9 mouse cellular contexts compared by ENCODE assay signal in genomic region chr1:63658016-63658415, GRCm38 (mm10). TPM values are rescaled to one million over a fixed set of nuclear protein-coding genes. Genes with fewer than 3 reads are reported as not detected.
DNase-seq lines count a peak whose midpoint lies in the region; ATAC-seq and TF ChIP-seq lines count a peak whose summit lies in the region.
"Had no signal": no experiment of that assay in that cellular context is flagged by ENCODE, and none has a peak within 500 bp of the region (broad histone marks: within the 10 kb centered on the region; RNA-seq: fewer than 3 reads in every experiment).

No protein-coding gene starts in this region.

- H3K4me2 ChIP-seq in heart, embryonic 11.5 days: no peak overlapping the region

- TF ChIP-seq CTCF in heart, adult 2 months (IDR thresholded peaks at IDR 0.05): peak; percentile 88
- TF ChIP-seq CTCF in MEL (IDR thresholded peaks at IDR 0.05 in 2 of 3, conservative IDR thresholded peaks at IDR 0.05 in 1 of 3; ENCODE audit: control insufficient read depth in 1 of 3, insufficient read depth in 1 of 3, low read depth in 2 of 3, low read length in 3 of 3, poor library complexity in 1 of 3, severe bottlenecking in 1 of 3): peak; percentile 60 to 85 (median 81)
- TF ChIP-seq CTCF in layer of hippocampus, adult 2 months (conservative IDR thresholded peaks at IDR 0.05): peak; percentile 94

- DNase-seq in heart, adult 2 months: peak; percentile 27 to 61
- peak; percentile 79 for DNase-seq in MEL (ENCODE audit: low read depth, low spot score)
- DNase-seq in cerebellum, adult 11-12 months: peak; percentile 13
- peak; percentile 42 to 62 for DNase-seq in layer of hippocampus, adult 2 months (ENCODE audit: low spot score in 2 of 2)
- peak; percentile 26 to 67 for DNase-seq in lung, postnatal 4 days
- peak; percentile 82 for DNase-seq in right cerebral cortex, postnatal 4 days

- no peaks in the 10 kb centered on the region for H3K79me2 ChIP-seq in heart, adult 2 months (replicated peaks; ENCODE audit: control insufficient read depth, insufficient read depth, low read length)
- H3K79me2 ChIP-seq in MEL (ENCODE audit: control insufficient read depth, insufficient read depth, low read length, poor library complexity): no peaks in the 10 kb centered on the region

- H3K36me3 ChIP-seq in heart, adult 2 months (ENCODE audit: control insufficient read depth, insufficient read depth, low read length): no peaks in the 10 kb centered on the region
- no peaks in the 10 kb centered on the region for H3K36me3 ChIP-seq in heart, embryonic 11.5 days (ENCODE audit: control insufficient read depth, insufficient read depth, low read length)
- H3K36me3 ChIP-seq in MEL (ENCODE audit: control insufficient read depth in 1 of 2, insufficient read depth in 2 of 2, low read length in 2 of 2): no peaks in the 10 kb centered on the region

- ATAC-seq in heart, embryonic 11.5 days (replicated peaks; ENCODE audit: insufficient number of reproducible peaks, low FRiP score, low TSS enrichment): no peak
- ATAC-seq in frontal cortex, adult (ENCODE audit: low TSS enrichment): peak; percentile 90

- no peak overlapping the region for H3K9ac ChIP-seq in heart, adult 2 months (ENCODE audit: low read depth, low read length)
- no peak overlapping the region for H3K9ac ChIP-seq in heart, embryonic 11.5 days (ENCODE audit: low read depth, low read length)
- no peak overlapping the region for H3K9ac ChIP-seq in MEL (ENCODE audit: control insufficient read depth, low read depth, low read length, poor library complexity, severe bottlenecking)

- H3K27me3 ChIP-seq in heart, adult 2 months (ENCODE audit: control insufficient read depth, insufficient read depth, low read length): no peaks in the 10 kb centered on the region
- no peaks in the 10 kb centered on the region for H3K27me3 ChIP-seq in heart, embryonic 11.5 days (ENCODE audit: control insufficient read depth, insufficient read depth, low read length)
- no peaks in the 10 kb centered on the region for H3K27me3 ChIP-seq in MEL (ENCODE audit: control insufficient read depth in 1 of 2, insufficient read depth in 2 of 2, low read length in 2 of 2)

- H3K4me1 ChIP-seq in heart, adult 2 months (ENCODE audit: control insufficient read depth, insufficient read depth, low read length): no peaks in the 10 kb centered on the region
- no peaks in the 10 kb centered on the region for H3K4me1 ChIP-seq in heart, embryonic 11.5 days (ENCODE audit: control insufficient read depth, insufficient read depth, low read length)
- H3K4me1 ChIP-seq in MEL (ENCODE audit: control insufficient read depth in 1 of 2, insufficient read depth in 2 of 2, low read length in 2 of 2): no peaks in the 10 kb centered on the region

- no peak overlapping the region for H3K27ac ChIP-seq in heart, adult 2 months
- H3K27ac ChIP-seq in heart, embryonic 11.5 days (ENCODE audit: low read depth, low read length): no peak overlapping the region
- no peak overlapping the region for H3K27ac ChIP-seq in MEL (ENCODE audit: control insufficient read depth, low read depth, low read length)
- no peak overlapping the region for H3K27ac ChIP-seq in layer of hippocampus, adult 2 months

- no peaks in the 10 kb centered on the region for H3K9me3 ChIP-seq in heart, embryonic 11.5 days (replicated peaks; ENCODE audit: control insufficient read depth, low read length)
- H3K9me3 ChIP-seq in MEL (replicated peaks; ENCODE audit: insufficient read depth, low read length): no peaks in the 10 kb centered on the region

- TF ChIP-seq RAD21 in MEL (IDR thresholded peaks at IDR 0.05; ENCODE audit: low read depth, low read length): peak; percentile 64

- WGBS in heart, adult 2 months: 12% methylated on average over 6 of the region's 6 CpGs
- 16% methylated on average over 6 of the region's 6 CpGs for WGBS in heart, embryonic 11.5 days (ENCODE audit: insufficient replicate concordance)

- TF ChIP-seq EP300 in heart, adult 2 months (IDR thresholded peaks at IDR 0.05; ENCODE audit: insufficient read depth, low read depth, low read length): no peak
- TF ChIP-seq EP300 in MEL (IDR thresholded peaks at IDR 0.05; ENCODE audit: low read depth in 1 of 2, low read length in 2 of 2): no peak

- intact Hi-C loops in heart, adult 2 months (cut with DNase I): loop anchor here (2.0 to 5.0 kb wide), 4 partner anchors 294 to 1354 kb away; no protein-coding TSS in a partner anchor

- no peak overlapping the region for H3K4me3 ChIP-seq in heart, adult 2 months
- H3K4me3 ChIP-seq in heart, embryonic 11.5 days (ENCODE audit: low read depth, low read length): no peak overlapping the region
- no peak overlapping the region for H3K4me3 ChIP-seq in MEL (ENCODE audit: control insufficient read depth in 1 of 2, insufficient read depth in 1 of 2, low read depth in 2 of 2, low read length in 2 of 2)
- H3K4me3 ChIP-seq in layer of hippocampus, adult 2 months: no peak overlapping the region

- no peak for TF ChIP-seq POLR2A in heart, adult 2 months (IDR thresholded peaks at IDR 0.05; ENCODE audit: insufficient read depth, low read depth, low read length)
- no peak for TF ChIP-seq POLR2A in MEL (IDR thresholded peaks at IDR 0.05; ENCODE audit: control insufficient read depth in 1 of 2, insufficient read depth in 1 of 2, low read depth in 1 of 2, low read length in 2 of 2, poor library complexity in 1 of 2)

TF ChIP-seq in MEL, 35 proteins besides CTCF, POLR2A, EP300 and RAD21:
- TF ChIP-seq SMC3 (IDR thresholded peaks at IDR 0.05; ENCODE audit: low read depth, low read length): peak; percentile 60
- no peak for TF ChIP-seq ZMIZ1 (IDR thresholded peaks at IDR 0.05; ENCODE audit: low read depth, low read length)
- no peak for TF ChIP-seq TCF12 (IDR thresholded peaks at IDR 0.05; ENCODE audit: low read depth, low read length)
- no peak for TF ChIP-seq RCOR1 (IDR thresholded peaks at IDR 0.05; ENCODE audit: low read depth, low read length)
- no peak for TF ChIP-seq CHD1 (IDR thresholded peaks at IDR 0.05; ENCODE audit: low read depth, low read length)
- peak; percentile 36; the same call in 1 of the 2 replicates for TF ChIP-seq ZC3H11A (IDR thresholded peaks at IDR 0.05; ENCODE audit: low read depth, low read length)

RNA-seq across cellular contexts. Expression of gene Dytn, which starts 28.7 kb away (rescaled TPM):
- total RNA-seq in heart, adult 2 months (2021): not detected
- polyA plus RNA-seq in heart, adult 2 months (2012; rRNA removed): not detected in 2 replicates
- polyA plus RNA-seq in heart, embryonic 11.5 days (2014; fragmentation: Nextera tagmentation; extraction: Ambion mirVana): not detected in 2 replicates
- total RNA-seq in MEL (2012; rRNA removed): not detected in 2 replicates
- not detected for polyA plus RNA-seq in MEL (2012; ENCODE audit: insufficient read depth in 1 of 2, insufficient read length in 2 of 2, low read depth in 1 of 2, low replicate concordance in 2 of 2, missing spikeins in 1 of 2)
- not detected for total RNA-seq in layer of hippocampus, adult 2 months (2021)
- polyA plus RNA-seq: lung, embryonic 16.5 days had no signal

RNA-seq across cellular contexts. Expression of gene Gm39653, which starts 42.2 kb away (rescaled TPM):
- not detected for total RNA-seq in heart, adult 2 months (2021)
- not detected in 2 replicates for polyA plus RNA-seq in heart, adult 2 months (2012; rRNA removed)
- polyA plus RNA-seq in heart, embryonic 11.5 days (2014; fragmentation: Nextera tagmentation; extraction: Ambion mirVana): not detected in 2 replicates
- not detected in 2 replicates for total RNA-seq in MEL (2012; rRNA removed)
- polyA plus RNA-seq in MEL (2012; ENCODE audit: insufficient read depth in 1 of 2, insufficient read length in 2 of 2, low read depth in 1 of 2, low replicate concordance in 2 of 2, missing spikeins in 1 of 2): not detected
- not detected for total RNA-seq in layer of hippocampus, adult 2 months (2021)
- polyA plus RNA-seq: lung, embryonic 16.5 days had no signal

Comparison
In these comparisons a context has a peak if more than half of its experiments do, and no peak if none do; other contexts are left out.
1. DNase-seq: peak in every context shown above with its lines; median percentile 82 in right cerebral cortex, postnatal 4 days; 79 in MEL; 52 in layer of hippocampus, adult 2 months; 46 in lung, postnatal 4 days; 44 in heart, adult 2 months; 13 in cerebellum, adult 11-12 months.